8 mouse cellular contexts compared by ENCODE assay signal in the genomic region with DNA sequence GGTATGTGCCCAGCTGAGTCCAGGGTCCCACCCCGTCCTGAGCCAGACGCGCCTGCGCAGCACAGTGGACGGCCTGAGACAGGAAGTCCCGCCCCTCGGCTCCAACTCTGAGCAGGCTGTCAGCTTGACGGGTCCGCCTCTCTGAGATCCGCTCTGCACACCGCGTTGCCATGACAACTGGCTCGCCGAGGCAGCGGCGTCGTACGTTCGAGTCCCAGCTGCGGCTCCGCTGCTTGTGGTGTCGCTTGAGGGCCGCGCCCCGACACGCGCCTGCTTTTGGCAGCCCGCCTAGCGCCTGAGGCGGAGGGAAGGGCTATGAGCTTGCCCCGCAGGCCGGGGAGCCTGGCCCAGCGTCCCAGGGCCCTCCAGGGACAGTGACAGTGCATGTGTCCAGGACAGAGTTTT. TPM values are rescaled to one million over a fixed set of nuclear protein-coding genes. Genes with fewer than 3 reads are reported as not detected.
DNase-seq lines count a peak whose midpoint lies in the region; ATAC-seq and TF ChIP-seq lines count a peak whose summit lies in the region.

No protein-coding gene starts in this region.

- no peak for TF ChIP-seq POLR2A in cerebellum, adult 2 months (IDR thresholded peaks at IDR 0.05; ENCODE audit: borderline replicate concordance, insufficient read depth, low read length)

- ATAC-seq in forebrain, postnatal 0 days = peak; percentile 96
- peak; percentile 94 to 95 for ATAC-seq in hematopoietic stem cell, adult 5-6 weeks (replicated peaks in 1 of 2; ENCODE audit: insufficient read depth in 1 of 2, low FRiP score in 2 of 2, low TSS enrichment in 1 of 2, low read depth in 1 of 2, poor library complexity in 2 of 2, severe bottlenecking in 2 of 2)

- H3K4me3 ChIP-seq in cerebellum, adult 2 months (replicated peaks; ENCODE audit: insufficient read depth, low read depth, low read length) = peak overlapping the region; percentile 1
- H3K4me3 ChIP-seq in forebrain, postnatal 0 days (ENCODE audit: low read depth, low read length) = peak overlapping the region; percentile 17; the same call in 1 of the 2 replicates

- peaks cover 49% of the 10 kb centered on the region for H3K4me1 ChIP-seq in cerebellum, adult 2 months (ENCODE audit: control insufficient read depth, insufficient read depth, low read length)
- H3K4me1 ChIP-seq in forebrain, postnatal 0 days (ENCODE audit: insufficient read depth) = peaks cover 14% of the 10 kb centered on the region; the same call in 1 of the 2 replicates

- no peak overlapping the region for H3K27ac ChIP-seq in cerebellum, adult 2 months (ENCODE audit: insufficient read depth, low read length)
- H3K27ac ChIP-seq in forebrain, postnatal 0 days (ENCODE audit: low read depth, low read length) = no peak overlapping the region

- DNase-seq in ES-CJ7 (ENCODE audit: low read depth, low spot score) = peak; percentile 98
- DNase-seq in cerebellum, adult 2 months = peak; percentile 63 to 76
- DNase-seq in forebrain, postnatal 0 days = peak; percentile 93
- peak; percentile 90 for DNase-seq in layer of hippocampus, adult 9-11 months
- peak; percentile 89 for DNase-seq in lung, postnatal 14 days
- peak; percentile 86 for DNase-seq in ovary, postnatal 36 days (ENCODE audit: low spot score)
- peak; percentile 79 for DNase-seq in thymus, postnatal 10 days (ENCODE audit: low spot score in 2 of 2)

- TF ChIP-seq CTCF in cerebellum, adult 2 months (IDR thresholded peaks at IDR 0.05; ENCODE audit: borderline replicate concordance, insufficient read depth, low read depth, low read length) = no peak
- TF ChIP-seq CTCF in forebrain, postnatal 0 days (IDR thresholded peaks at IDR 0.05; ENCODE audit: low read depth) = no peak

- H3K27me3 ChIP-seq in cerebellum, adult 2 months (ENCODE audit: control insufficient read depth, insufficient read depth, low read length) = no peaks in the 10 kb centered on the region
- H3K27me3 ChIP-seq in forebrain, postnatal 0 days (ENCODE audit: insufficient read depth, low read length) = no peaks in the 10 kb centered on the region

- 10% methylated on average over 33 of the region's 33 CpGs for WGBS in cerebellum, adult 2 months
- WGBS in forebrain, postnatal 0 days = under 1% methylated on average over 32 of the region's 33 CpGs

- H3K4me2 ChIP-seq in forebrain, postnatal 0 days (ENCODE audit: low read depth) = peak overlapping the region; percentile 54

- H3K9me3 ChIP-seq in forebrain, postnatal 0 days (ENCODE audit: low read length) = no peaks in the 10 kb centered on the region

- peak overlapping the region; percentile 37; the same call in 1 of the 2 replicates for H3K9ac ChIP-seq in forebrain, postnatal 0 days

- H3K36me3 ChIP-seq in forebrain, postnatal 0 days (ENCODE audit: insufficient read depth) = no peaks in the 10 kb centered on the region

RNA-seq across cellular contexts. Expression of a gene that starts 23.0 kb away (rescaled TPM):
- polyA plus RNA-seq in cerebellum, adult 2 months (2012; rRNA removed) = 200 and 249 TPM in 2 replicates
- 10.0 and 14.2 TPM in 2 replicates for total RNA-seq in forebrain, postnatal 0 days (2014; rRNA removed)
- polyA plus RNA-seq in forebrain, postnatal 0 days (2015; fragmentation: Nextera tagmentation; extraction: Ambion mirVana) = 5.1 and 6.9 TPM in 2 replicates
- total RNA-seq in hematopoietic stem cell, adult 5-6 weeks (2017) = 0.10 TPM in 1 of 2 replicates, not detected in the other

RNA-seq across cellular contexts. Expression of a gene that starts 33.4 kb away (rescaled TPM):
- 15.4 and 16.4 TPM in 2 replicates for polyA plus RNA-seq in cerebellum, adult 2 months (2012; rRNA removed)
- 35.6 and 42.8 TPM in 2 replicates for total RNA-seq in forebrain, postnatal 0 days (2014; rRNA removed)
- 15.2 and 16.9 TPM in 2 replicates for polyA plus RNA-seq in forebrain, postnatal 0 days (2015; fragmentation: Nextera tagmentation; extraction: Ambion mirVana)
- total RNA-seq in hematopoietic stem cell, adult 5-6 weeks (2017) = 11.3 and 25.1 TPM in 2 replicates

Comparison
In these comparisons a context has a peak if more than half of its experiments do, and no peak if none do; other contexts are left out.
1. RNA of a gene that starts 23.0 kb away (total RNA-seq): 10.0 to 14.2 TPM in forebrain, postnatal 0 days; 0.10 TPM in hematopoietic stem cell, adult 5-6 weeks; every median in the first group is over 10 times any median in the second.
2. Peak in every context shown above with its lines, with median percentiles within 50 percentile points of each other: DNase-seq.